Mouse (Mus musculus): ENCODE measurements around the gene Wfdc6b. TPM values are rescaled to one million over a fixed set of nuclear protein-coding genes. Genes with fewer than 3 reads are reported as not detected.

The Wfdc6b gene
- 0.36 and 0.62 TPM in 2 replicates for polyA plus RNA-seq (2012; rRNA removed)

GRCm38 (mm10) chr2:164613471-164613870, at the start of gene Wfdc6b, which contains the start of gene Wfdc8:
Gene Wfdc6b (plus strand): TSS chr2:164613522.
Gene Wfdc8 (minus strand): TSS chr2:164613626.

GRCm38 (mm10) chr2:164573359-164573758, 40.0 kb upstream of the Wfdc6b start, which contains the start of gene Spint3:
Gene Spint3 (minus strand): TSS chr2:164573459.

GRCm38 (mm10) chr2:164585025-164585725, 28.1 kb upstream of the Wfdc6b start, which contains the start of gene Wfdc6a:
Gene Wfdc6a (minus strand): TSS chr2:164585447.

GRCm38 (mm10) chr2:164593494-164593893, 19.8 kb upstream of the Wfdc6b start, which contains the start of gene Eppin:
Gene Eppin (minus strand): TSS chr2:164593594.

GRCm38 (mm10) chr2:164638696-164639095, 25.4 kb downstream of the Wfdc6b start, which contains the start of gene Wfdc16:
Gene Wfdc16 (minus strand): TSS chr2:164638796.

GRCm38 (mm10) chr2:164655858-164656257, 42.5 kb downstream of the Wfdc6b start, which contains the start of gene Wfdc10:
Gene Wfdc10 (plus strand): TSS chr2:164656046.

GRCm38 (mm10) chr2:164656483-164656882, 43.2 kb downstream of the Wfdc6b start, which contains the start of gene Wfdc9:
Gene Wfdc9 (minus strand): TSS chr2:164656583.

Other genes starting within 250 kb of the Wfdc6b start
- 13.5 and 15.4 TPM in 2 replicates for gene Slpi, start 224.4 kb upstream of the Wfdc6b start, polyA plus RNA-seq (2012; rRNA removed)
- gene Rbpjl, start 210.4 kb upstream of the Wfdc6b start, polyA plus RNA-seq (2012; rRNA removed) = 0.08 TPM in 1 of 2 replicates, not detected in the other
- 0.45 and 0.52 TPM in 2 replicates for gene Matn4, start 208.4 kb upstream of the Wfdc6b start, polyA plus RNA-seq (2012; rRNA removed)
- gene Sdc4, start 169.6 kb upstream of the Wfdc6b start, polyA plus RNA-seq (2012; rRNA removed) = 58.9 and 68.8 TPM in 2 replicates
- 190 and 302 TPM in 2 replicates for gene Sys1, start 156.6 kb upstream of the Wfdc6b start, polyA plus RNA-seq (2012; rRNA removed)
- gene Gm20458, start 152.6 kb upstream of the Wfdc6b start, polyA plus RNA-seq (2012; rRNA removed) = 92.2 and 115 TPM in 2 replicates
- gene Trp53tg5, start 139.8 kb upstream of the Wfdc6b start, polyA plus RNA-seq (2012; rRNA removed) = not detected in 2 replicates
- 82.7 and 94.8 TPM in 2 replicates for gene Dbndd2, start 127.4 kb upstream of the Wfdc6b start, polyA plus RNA-seq (2012; rRNA removed)
- gene Pigt, start 116.0 kb upstream of the Wfdc6b start, polyA plus RNA-seq (2012; rRNA removed) = 211 and 273 TPM in 2 replicates
- gene Wfdc2, start 51.1 kb upstream of the Wfdc6b start, polyA plus RNA-seq (2012; rRNA removed) = 222 and 266 TPM in 2 replicates
- gene Spint3, start 40.1 kb upstream of the Wfdc6b start, polyA plus RNA-seq (2012; rRNA removed) = not detected in 2 replicates
- gene Wfdc6a, start 28.1 kb upstream of the Wfdc6b start, polyA plus RNA-seq (2012; rRNA removed) = 1.2 TPM in 2 replicates
- 1.6 and 1.7 TPM in 2 replicates for gene Eppin, start 19.9 kb upstream of the Wfdc6b start, polyA plus RNA-seq (2012; rRNA removed)
- gene Wfdc8, start 104 bp downstream of the Wfdc6b start, polyA plus RNA-seq (2012; rRNA removed) = 1.0 and 1.4 TPM in 2 replicates
- gene Wfdc16, start 25.3 kb downstream of the Wfdc6b start, polyA plus RNA-seq (2012; rRNA removed) = 0.33 TPM in 1 of 2 replicates, not detected in the other
- gene Wfdc10, start 42.5 kb downstream of the Wfdc6b start, polyA plus RNA-seq (2012; rRNA removed) = 44.5 and 78.3 TPM in 2 replicates
- gene Wfdc9, start 43.1 kb downstream of the Wfdc6b start, polyA plus RNA-seq (2012; rRNA removed) = not detected in 2 replicates
- not detected in 2 replicates for gene Wfdc11, start 60.6 kb downstream of the Wfdc6b start, polyA plus RNA-seq (2012; rRNA removed)
- 0.49 and 0.74 TPM in 2 replicates for gene Wfdc13, start 71.6 kb downstream of the Wfdc6b start, polyA plus RNA-seq (2012; rRNA removed)
- not detected in 2 replicates for gene Spint4, start 85.0 kb downstream of the Wfdc6b start, polyA plus RNA-seq (2012; rRNA removed)
- not detected in 2 replicates for gene Spint5, start 101.8 kb downstream of the Wfdc6b start, polyA plus RNA-seq (2012; rRNA removed)
- 1.3 and 2.9 TPM in 2 replicates for gene Wfdc3, start 132.4 kb downstream of the Wfdc6b start, polyA plus RNA-seq (2012; rRNA removed)
- gene Dnttip1, start 132.5 kb downstream of the Wfdc6b start, polyA plus RNA-seq (2012; rRNA removed) = 70.1 and 74.7 TPM in 2 replicates
- 63.8 and 111 TPM in 2 replicates for gene Ube2c, start 156.4 kb downstream of the Wfdc6b start, polyA plus RNA-seq (2012; rRNA removed)
- 0.77 TPM in 1 of 2 replicates, not detected in the other for gene Tnnc2, start 166.4 kb downstream of the Wfdc6b start, polyA plus RNA-seq (2012; rRNA removed)
- gene Snx21, start 172.3 kb downstream of the Wfdc6b start, polyA plus RNA-seq (2012; rRNA removed) = 62.2 and 74.1 TPM in 2 replicates
- 55.4 and 62.0 TPM in 2 replicates for gene Acot8, start 191.4 kb downstream of the Wfdc6b start, polyA plus RNA-seq (2012; rRNA removed)
- gene Zswim3, start 191.6 kb downstream of the Wfdc6b start, polyA plus RNA-seq (2012; rRNA removed) = 4.4 and 4.9 TPM in 2 replicates
- gene Zswim1, start 209.2 kb downstream of the Wfdc6b start, polyA plus RNA-seq (2012; rRNA removed) = 16.5 and 18.3 TPM in 2 replicates
- gene Spata25, start 215.0 kb downstream of the Wfdc6b start, polyA plus RNA-seq (2012; rRNA removed) = 0.44 and 0.46 TPM in 2 replicates
- gene Ctsa, start 219.4 kb downstream of the Wfdc6b start, polyA plus RNA-seq (2012; rRNA removed) = 262 and 403 TPM in 2 replicates
- 15.8 and 20.4 TPM in 2 replicates for gene Neurl2, start 219.9 kb downstream of the Wfdc6b start, polyA plus RNA-seq (2012; rRNA removed)
- 173 and 213 TPM in 2 replicates for gene Pltp, start 244.2 kb downstream of the Wfdc6b start, polyA plus RNA-seq (2012; rRNA removed)

All from ovary, adult 2 months (tissue).